Mouse (Mus musculus) left cerebral cortex, postnatal 14 days (tissue): Measurements from ENCODE around the gene Ncoa1. TPM values are rescaled to one million over a fixed set of nuclear protein-coding genes. Genes with fewer than 3 reads are reported as not detected.

Source experiments
- DNase-seq, 2 experiments: peaks; one replicate each; pipeline ENCODE4 v3.0.0; 2021 to 2022; ENCODE audit warnings: low spot score in 2 of 2, mixed read lengths in 1 of 2
- intact Hi-C: fragments of 180-260 bp; cut with DNase I; formaldehyde crosslinking; loops from one replicate; pipeline ENCODE4 v1.15.1; 2025
- total RNA-seq, 2 experiments: library from RNA; stranded (reverse); gene quantifications; 2 replicates each; pipeline ENCODE4 v1.2.3; 2021

Gene Ncoa1
- total RNA-seq, 2 experiments from 2014 or later: 92.0 to 95.0 TPM

DNA sequence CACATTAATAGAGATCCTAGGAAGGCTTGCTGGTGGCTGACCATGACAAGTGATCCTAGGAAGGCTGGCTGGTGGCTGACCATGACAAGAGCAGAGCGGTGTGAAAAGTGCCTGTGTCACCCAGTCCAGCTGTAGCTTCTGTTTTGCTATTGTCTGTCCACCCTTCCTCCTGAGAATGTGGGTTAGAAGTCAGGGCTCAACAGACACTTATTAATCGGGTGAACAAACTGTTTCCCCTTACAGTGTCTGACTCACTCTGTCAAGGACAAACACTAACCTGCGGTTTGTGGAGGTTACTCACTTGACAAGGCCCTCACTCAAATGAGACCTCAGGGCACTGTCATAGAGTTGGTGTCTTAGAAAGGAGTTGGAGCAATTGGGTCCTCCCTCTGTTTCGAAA, 278.3 kb downstream of the Ncoa1 start:
- intact Hi-C loops: no loop called here
- no peak for DNase-seq

Other genes starting within 250 kb of the Ncoa1 start
- 10 to 100 TPM in 1 of 2 experiments, 1 to 10 TPM in 1; 9.2 to 10.3 TPM for gene Ptrhd1, start 243.2 kb downstream of the Ncoa1 start, total RNA-seq
- 1 to 10 TPM; 3.5 to 4.8 TPM for gene Cenpo, start 242.9 kb downstream of the Ncoa1 start, total RNA-seq
- 10 to 100 TPM; 61.4 to 64.2 TPM for gene Itsn2, start 115.5 kb upstream of the Ncoa1 start, total RNA-seq
- not detected for gene Gm3625, start 115.7 kb upstream of the Ncoa1 start, total RNA-seq